Comparison of ENCODE assay signal across 9 mouse cellular contexts in the genomic region with DNA sequence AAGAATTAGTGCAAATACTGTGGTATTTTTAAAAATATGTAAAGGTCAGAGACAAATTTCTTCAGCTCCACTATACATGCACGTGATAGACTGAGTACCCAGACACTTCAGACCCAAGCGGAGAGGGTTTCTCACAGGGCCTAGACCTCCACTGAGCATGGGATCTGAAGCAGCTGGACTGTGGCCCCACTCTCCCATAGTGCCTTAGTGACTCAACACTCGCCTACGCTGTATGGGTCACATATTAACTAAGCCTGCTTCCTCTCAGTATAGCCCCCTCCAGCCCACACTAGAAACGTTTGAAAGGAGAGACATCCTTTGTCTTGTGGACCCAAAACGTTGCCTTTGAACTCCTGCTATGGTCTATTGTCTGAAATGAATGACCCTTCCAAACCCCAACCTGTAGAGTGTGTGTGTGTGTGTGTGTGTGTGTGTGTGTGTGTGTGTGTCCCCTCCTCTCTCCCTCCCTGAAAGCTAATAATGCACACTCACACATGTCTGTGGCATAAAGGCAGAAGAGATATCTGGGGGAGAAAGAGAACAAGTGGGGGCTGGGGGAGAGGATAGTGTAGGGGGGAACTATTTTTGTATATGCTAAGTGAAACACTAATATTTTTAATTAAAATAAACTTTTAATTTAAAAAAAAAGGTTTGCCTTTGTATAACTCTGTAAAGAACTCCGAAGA. TPM values are rescaled to one million over a fixed set of nuclear protein-coding genes. Genes with fewer than 3 reads are reported as not detected.
DNase-seq lines count a peak whose midpoint lies in the region; ATAC-seq lines count a peak whose summit lies in the region.
"Had no signal": no experiment of that assay in that cellular context is flagged by ENCODE, and none has a peak within 500 bp of the region (broad histone marks: within the 10 kb centered on the region; RNA-seq: fewer than 3 reads in every experiment).

No protein-coding gene starts in this region.

- peak overlapping the region; percentile 56; the same call in 1 of the 2 replicates for H3K4me2 ChIP-seq in neural tube, embryonic 11.5 days (ENCODE audit: low read depth)
- H3K4me2 ChIP-seq in hindbrain, embryonic 14.5 days (replicated peaks) = peak overlapping the region; percentile 58
- H3K4me2 ChIP-seq in liver, embryonic 15.5 days = peak overlapping the region; percentile 66

- no peaks in the 10 kb centered on the region for H3K4me1 ChIP-seq in neural tube, embryonic 11.5 days (ENCODE audit: control insufficient read depth, insufficient read depth, low read length)
- H3K4me1 ChIP-seq in hindbrain, embryonic 14.5 days (replicated peaks; ENCODE audit: control insufficient read depth, insufficient read depth, low read length) = no peaks in the 10 kb centered on the region; the same call in 1 of the 2 replicates
- H3K4me1 ChIP-seq in liver, embryonic 15.5 days (replicated peaks) = peaks cover 55% of the 10 kb centered on the region

- H3K27me3 ChIP-seq in neural tube, embryonic 11.5 days (ENCODE audit: control insufficient read depth, insufficient read depth, low read length) = no peaks in the 10 kb centered on the region
- H3K27me3 ChIP-seq in hindbrain, embryonic 14.5 days (ENCODE audit: control insufficient read depth, insufficient read depth, low read length) = no peaks in the 10 kb centered on the region
- H3K27me3 ChIP-seq in liver, embryonic 15.5 days = no peaks in the 10 kb centered on the region

- H3K4me3 ChIP-seq in neural tube, embryonic 11.5 days (ENCODE audit: low read depth, low read length) = no peak overlapping the region
- no peak overlapping the region for H3K4me3 ChIP-seq in hindbrain, embryonic 14.5 days (replicated peaks; ENCODE audit: low read length)
- no peak overlapping the region for H3K4me3 ChIP-seq in liver, embryonic 15.5 days (replicated peaks)

- ATAC-seq in neural tube, embryonic 11.5 days (ENCODE audit: insufficient read depth, low FRiP score, low TSS enrichment) = peak; percentile 35; the same call in 1 of the 2 replicates
- no peak for ATAC-seq in hindbrain, embryonic 14.5 days (ENCODE audit: low FRiP score)
- ATAC-seq in liver, embryonic 15.5 days (ENCODE audit: insufficient read depth) = no peak

- WGBS in neural tube, embryonic 11.5 days = 52% methylated on average over 7 of the region's 7 CpGs
- 42% methylated on average over 7 of the region's 7 CpGs for WGBS in hindbrain, embryonic 14.5 days
- WGBS in liver, embryonic 15.5 days (ENCODE audit: insufficient replicate concordance) = 45% methylated on average over 7 of the region's 7 CpGs

- DNase-seq in neural tube, embryonic 11.5 days (ENCODE audit: low spot score) = no peak
- no peak for DNase-seq in neural tube, embryonic 10.5 days (ENCODE audit: extremely low spot score, low spot score)
- no peak for DNase-seq in hindbrain, embryonic 14.5 days (ENCODE audit: low spot score)
- DNase-seq in yolk sac, embryonic 10.5 days (ENCODE audit: low spot score) = peak; percentile 61
- no peak for DNase-seq in thymus, postnatal 36 days
- no peak for DNase-seq in gastrocnemius, postnatal 10 days

- H3K27ac ChIP-seq in neural tube, embryonic 11.5 days (ENCODE audit: low read depth, low read length) = no peak overlapping the region
- no peak overlapping the region for H3K27ac ChIP-seq in hindbrain, embryonic 14.5 days
- peak overlapping the region; percentile 89 for H3K27ac ChIP-seq in liver, embryonic 15.5 days (replicated peaks)

- no peaks in the 10 kb centered on the region for H3K9me3 ChIP-seq in neural tube, embryonic 11.5 days (ENCODE audit: control insufficient read depth, low read length)
- H3K9me3 ChIP-seq in hindbrain, embryonic 14.5 days (ENCODE audit: control insufficient read depth, low read length) = 0 out of 2 replicates have a peak, but pooled peaks cover 3% of the 10 kb centered on the region
- H3K9me3 ChIP-seq in liver, embryonic 15.5 days (replicated peaks) = no peaks in the 10 kb centered on the region

- no peaks in the 10 kb centered on the region for H3K36me3 ChIP-seq in neural tube, embryonic 11.5 days (ENCODE audit: control insufficient read depth, insufficient read depth, low read length)
- no peaks in the 10 kb centered on the region for H3K36me3 ChIP-seq in hindbrain, embryonic 14.5 days (replicated peaks; ENCODE audit: control insufficient read depth, insufficient read depth)
- 0 out of 2 replicates have a peak, but pooled peaks cover 5% of the 10 kb centered on the region for H3K36me3 ChIP-seq in liver, embryonic 15.5 days (replicated peaks)

- H3K9ac ChIP-seq in neural tube, embryonic 11.5 days (ENCODE audit: low read length) = no peak overlapping the region
- 0 out of 2 replicates have a peak overlapping the region, but pooled peaks have one; percentile 59 for H3K9ac ChIP-seq in hindbrain, embryonic 14.5 days
- no peak overlapping the region for H3K9ac ChIP-seq in liver, embryonic 15.5 days

RNA-seq across cellular contexts. Expression of a gene that starts 34.1 kb away (rescaled TPM):
- 8.8 and 11.5 TPM in 2 replicates for polyA plus RNA-seq in neural tube, embryonic 11.5 days (2014; fragmentation: Nextera tagmentation; extraction: Ambion mirVana)
- polyA plus RNA-seq in hindbrain, embryonic 14.5 days (2014; fragmentation: Nextera tagmentation; extraction: Ambion mirVana) = 9.6 TPM in 2 replicates
- 2.6 and 3.0 TPM in 2 replicates for polyA plus RNA-seq in liver, embryonic 15.5 days (2015; fragmentation: Nextera tagmentation; extraction: Ambion mirVana)
- total RNA-seq in gastrocnemius, postnatal 10 days (2021) = 10 to 100 TPM; 78.9 to 85.3 TPM

RNA-seq across cellular contexts. Expression of a gene that starts 56.0 kb away (rescaled TPM):
- polyA plus RNA-seq in neural tube, embryonic 11.5 days (2014; fragmentation: Nextera tagmentation; extraction: Ambion mirVana) = not detected in 2 replicates
- polyA plus RNA-seq in hindbrain, embryonic 14.5 days (2014; fragmentation: Nextera tagmentation; extraction: Ambion mirVana) = not detected in 2 replicates
- 0.64 and 0.68 TPM in 2 replicates for polyA plus RNA-seq in liver, embryonic 15.5 days (2015; fragmentation: Nextera tagmentation; extraction: Ambion mirVana)
- total RNA-seq in gastrocnemius, postnatal 10 days (2021) = not detected
- total RNA-seq: layer of hippocampus, adult 18-20 months had no signal
- polyA plus RNA-seq: thymus, postnatal 0 days had no signal
